Mouse (Mus musculus) megakaryocyte, embryonic 14.5 days (primary cell): ENCODE results near the gene Tmem266.

Experiments used
- FLI1 ChIP-seq: IDR thresholded peaks from 2 replicates; pipeline ENCODE4 v1.6.1; 2012; ENCODE audit warnings: low read length, inconsistent platforms, mixed read lengths
- GATA1 ChIP-seq: IDR thresholded peaks from 3 replicates; pipeline ENCODE4 v1.6.1; 2012; ENCODE audit warnings: mixed read lengths, low read length, inconsistent platforms, borderline replicate concordance

- TF ChIP-seq FLI1 (no peak), GATA1 (no peak)
These were observed 54.7 kb downstream of the Tmem266 start for GRCm38 (mm10) chr9:55381456-55381855.
